Mouse (Mus musculus) megakaryocyte, adult 5-6 weeks (primary cell): ENCODE measurements around the gene Hk2. TPM values are rescaled to one million over a fixed set of nuclear protein-coding genes. Genes with fewer than 3 reads are reported as not detected.

Experiments used
- ATAC-seq: 2 replicates; pipeline ENCODE4 v1.8.0; 2016; ENCODE audit warnings: mild to moderate bottlenecking, inconsistent platforms; ENCODE audit not compliant: poor library complexity, severe bottlenecking
- total RNA-seq, 2 experiments: library from RNA; stranded (forward) in 1 of 2; stranded (reverse) in 1 of 2; fragments of 153-499, 151-499 nt in 1 of 2; fragments of 221-1000, 200-1000 nt in 1 of 2; gene quantifications; 2 replicates each; pipeline versions ENCODE4 v1.2.3 to v1.2.4; 2015 to 2017

The Hk2 gene
- total RNA-seq, 2 experiments from 2014 or later = 64.1 to 70.2 TPM

DNA sequence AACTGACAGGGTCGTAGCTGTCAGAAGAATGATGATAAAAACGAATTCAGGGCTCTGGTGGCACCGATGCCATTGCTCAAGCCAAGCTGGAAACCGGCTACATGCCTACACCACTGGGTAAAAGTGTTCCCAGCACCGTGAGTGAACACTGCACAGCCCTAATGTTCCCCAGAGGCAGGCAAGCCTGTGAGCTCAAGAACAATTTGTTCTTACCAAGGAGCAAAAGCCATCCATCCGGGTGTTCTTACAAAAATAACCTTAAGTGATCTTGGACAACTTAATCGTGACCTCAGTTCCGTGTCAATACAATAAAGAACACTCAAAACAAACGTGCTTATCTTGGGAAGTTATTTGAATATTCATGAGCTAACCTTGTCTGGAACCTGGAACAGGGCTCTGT, 3.2 kb downstream of the Hk2 start:
- ATAC-seq = no peak

DNA sequence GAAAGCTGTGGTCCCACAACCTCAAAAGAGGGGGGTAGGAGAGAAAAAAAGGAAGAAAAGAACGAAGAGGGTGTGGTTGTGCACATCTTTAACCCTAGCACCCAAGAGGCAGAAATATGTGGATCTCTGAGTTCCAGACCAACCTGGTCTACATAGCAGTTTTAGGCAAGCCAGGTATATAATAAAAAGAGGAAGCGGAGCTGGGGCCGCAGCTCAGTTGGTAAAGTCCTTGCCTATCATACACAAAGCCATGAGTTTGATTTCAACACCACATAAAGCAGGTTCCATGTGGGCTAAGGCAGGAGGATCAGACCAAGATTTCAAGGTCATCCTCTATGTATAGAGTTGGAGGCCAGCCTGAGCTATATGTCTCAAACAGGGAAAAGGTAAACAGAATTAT, 4.0 kb downstream of the Hk2 start:
- 0 out of 2 replicates have a peak, but pooled peaks have one; percentile 4 for ATAC-seq

DNA sequence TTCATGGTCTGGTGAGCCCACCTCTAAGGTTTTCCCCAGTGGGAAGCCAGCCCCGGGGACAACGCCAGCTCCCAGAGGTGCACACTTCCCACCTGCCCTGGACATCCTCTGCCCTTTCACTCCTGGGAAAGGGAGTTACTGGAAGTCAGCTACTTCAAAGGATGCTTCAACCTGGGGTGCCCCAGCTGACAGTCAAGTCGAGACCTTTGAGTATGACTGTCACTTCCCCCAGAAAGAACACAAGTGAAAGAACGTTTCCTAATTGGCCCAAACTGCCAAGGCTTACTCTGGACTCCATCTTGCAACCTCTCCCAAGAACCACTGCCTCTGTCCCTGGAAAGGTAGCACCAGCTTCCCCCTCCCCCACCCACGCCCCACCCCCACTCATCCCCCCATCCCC, 4.5 kb downstream of the Hk2 start:
- no peak for ATAC-seq

DNA sequence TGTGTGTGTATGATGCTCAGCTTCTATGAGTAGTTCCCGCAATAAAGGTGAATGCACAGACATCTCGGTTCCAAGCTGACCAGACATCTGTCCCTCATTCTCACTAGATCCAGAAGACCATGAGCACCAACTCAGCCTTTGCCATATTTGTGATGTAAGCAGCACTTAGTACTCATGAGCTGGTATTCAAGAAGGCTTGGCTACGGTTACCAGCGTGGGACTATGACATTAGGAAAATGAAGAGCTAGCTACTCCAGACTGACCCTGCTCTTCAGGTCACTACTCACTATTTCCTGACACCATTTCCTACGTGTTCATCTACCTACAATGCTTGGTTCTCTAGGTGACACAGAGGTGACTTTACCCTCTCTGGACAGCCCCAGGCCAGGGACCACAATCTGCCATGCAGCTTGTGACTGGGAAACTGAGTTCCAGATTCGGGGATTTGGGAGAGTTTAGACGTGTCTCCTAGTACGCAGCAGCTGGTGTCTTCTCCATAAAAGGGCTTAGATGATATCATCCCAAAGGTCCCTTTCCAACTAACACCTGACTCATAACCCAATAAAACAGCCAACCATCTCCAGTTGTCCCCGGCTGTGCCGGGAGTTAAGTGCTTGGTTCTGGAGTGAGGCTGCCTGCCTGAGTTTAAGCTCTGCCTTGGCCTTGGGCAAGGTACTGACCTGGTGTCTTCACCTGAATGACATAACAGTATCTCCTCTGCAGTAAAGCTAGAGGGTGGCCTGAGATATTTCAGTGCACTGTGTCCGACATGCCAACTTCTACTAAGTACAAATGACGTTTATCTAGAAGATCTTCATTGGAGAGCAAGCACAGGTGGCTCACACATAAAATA, 6.3 kb downstream of the Hk2 start:
- ATAC-seq = no peak

DNA sequence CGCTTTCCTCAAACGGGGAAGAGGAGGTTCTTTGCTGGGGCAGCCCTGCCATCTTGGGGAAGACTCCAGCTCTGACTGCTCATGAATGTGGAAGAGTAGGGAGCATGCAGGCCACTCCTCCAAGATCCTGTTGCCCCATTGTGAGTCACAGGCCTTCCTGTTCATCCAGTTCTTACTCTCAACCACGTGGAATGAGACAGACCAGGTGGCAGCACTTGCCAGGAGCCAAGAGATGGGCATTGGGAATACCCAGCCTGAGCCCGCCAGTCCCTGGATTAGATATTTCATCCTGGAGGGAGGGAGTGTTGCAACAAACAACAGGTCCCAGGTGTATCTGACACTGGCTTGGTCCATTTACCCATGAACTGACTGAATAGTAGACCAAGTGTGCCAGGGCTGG, 7.6 kb downstream of the Hk2 start:
- ATAC-seq = no peak

DNA sequence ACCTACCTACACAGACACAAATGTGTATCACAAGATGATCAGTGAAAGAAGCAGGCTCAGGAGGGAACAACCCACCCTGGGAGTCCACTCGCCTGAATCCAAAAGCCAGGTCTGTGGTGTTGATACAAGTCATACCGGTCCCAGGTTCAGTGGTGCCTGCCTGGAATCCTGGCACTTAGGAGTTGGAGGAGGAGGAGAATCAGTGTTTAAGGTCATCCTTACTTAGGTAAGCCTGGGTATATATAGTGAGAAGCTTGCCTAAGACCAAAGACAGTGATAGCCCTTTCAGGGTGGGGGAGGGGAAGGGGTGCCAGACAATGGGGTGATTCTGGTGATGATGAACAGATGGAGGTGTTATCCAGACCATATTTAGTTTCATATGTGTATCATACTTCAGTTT, 9.0 kb downstream of the Hk2 start:
- ATAC-seq = no peak

DNA sequence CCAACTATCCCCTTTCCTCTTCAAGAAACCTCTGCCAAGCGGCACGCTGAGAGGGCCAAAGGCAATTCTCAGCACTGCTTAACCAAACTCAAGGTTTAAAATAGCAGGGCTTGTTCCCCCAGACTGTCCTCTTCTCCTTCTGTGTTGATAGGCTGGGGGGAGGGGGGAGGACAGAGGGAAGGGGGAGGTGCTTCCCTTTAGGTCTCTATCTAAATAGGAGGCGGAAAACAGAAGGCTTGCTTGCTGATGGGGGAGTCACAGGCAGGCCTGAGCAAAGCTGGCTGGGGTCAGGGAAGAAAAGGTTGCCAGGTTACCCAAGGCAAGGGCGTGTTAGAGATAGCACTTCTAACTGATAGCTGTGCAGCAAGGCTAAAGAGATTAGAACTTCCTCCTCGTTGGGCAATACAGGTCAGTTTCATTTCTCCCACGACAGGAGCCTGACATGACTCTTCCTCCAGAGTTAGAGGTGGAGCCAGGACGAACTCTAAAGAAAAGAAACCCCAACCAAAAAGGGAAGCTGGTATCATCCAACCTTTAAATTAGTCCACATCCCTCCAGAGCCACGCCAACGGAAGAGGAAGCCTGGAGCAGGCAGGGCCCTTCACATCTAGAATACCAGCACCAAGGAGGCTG, 10.3 kb downstream of the Hk2 start:
- peak; percentile 87 for ATAC-seq

DNA sequence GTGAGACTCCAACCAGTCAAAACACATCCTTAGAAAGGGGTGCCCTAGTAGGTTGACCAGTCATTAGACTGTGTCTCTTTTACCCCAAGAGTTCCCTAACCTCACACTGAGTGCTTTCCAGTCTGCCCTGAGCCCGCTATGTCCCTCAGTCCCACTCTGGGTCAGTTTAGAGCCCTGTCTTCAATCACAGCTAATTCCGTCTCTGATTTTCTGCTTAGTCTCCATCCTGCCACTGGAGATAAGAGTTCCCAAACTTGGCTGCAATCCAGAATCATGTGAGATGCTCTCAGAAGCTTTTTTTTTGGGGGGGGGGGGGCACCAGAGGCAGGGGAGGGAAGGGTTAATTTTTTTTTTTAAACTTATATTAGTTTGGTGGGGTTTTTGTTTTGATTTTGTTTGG, 11.5 kb downstream of the Hk2 start:
- ATAC-seq = no peak

DNA sequence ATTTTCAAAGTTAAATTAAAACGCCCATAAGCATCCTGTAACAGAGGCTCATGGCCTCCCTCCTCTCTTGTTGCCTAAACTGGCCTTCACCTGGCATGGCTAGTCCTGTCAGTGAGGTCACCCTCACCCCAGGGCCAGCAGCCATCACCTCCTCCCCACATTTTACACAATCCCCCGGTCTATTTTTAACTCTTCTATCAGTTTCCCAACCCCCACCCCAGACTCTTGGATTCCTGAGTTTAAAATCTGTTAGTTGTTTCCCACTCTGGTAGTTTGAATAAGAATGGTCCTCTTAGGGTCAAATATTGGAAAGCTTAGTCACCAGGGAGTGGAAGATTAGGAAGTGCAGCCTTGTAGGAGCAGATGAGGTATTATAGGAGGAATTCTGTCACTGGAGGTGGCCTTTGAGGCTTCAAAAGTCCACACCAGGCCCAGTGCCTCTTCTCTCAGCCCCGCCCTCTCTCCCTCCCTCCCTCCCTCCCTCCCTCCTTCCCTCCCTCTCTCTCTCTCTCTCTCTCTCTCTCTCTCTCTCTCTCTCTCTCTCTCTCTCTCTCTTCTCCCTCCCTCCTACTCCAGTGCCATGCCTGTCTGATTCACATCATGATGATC, 13.4 kb downstream of the Hk2 start:
- no peak for ATAC-seq

DNA sequence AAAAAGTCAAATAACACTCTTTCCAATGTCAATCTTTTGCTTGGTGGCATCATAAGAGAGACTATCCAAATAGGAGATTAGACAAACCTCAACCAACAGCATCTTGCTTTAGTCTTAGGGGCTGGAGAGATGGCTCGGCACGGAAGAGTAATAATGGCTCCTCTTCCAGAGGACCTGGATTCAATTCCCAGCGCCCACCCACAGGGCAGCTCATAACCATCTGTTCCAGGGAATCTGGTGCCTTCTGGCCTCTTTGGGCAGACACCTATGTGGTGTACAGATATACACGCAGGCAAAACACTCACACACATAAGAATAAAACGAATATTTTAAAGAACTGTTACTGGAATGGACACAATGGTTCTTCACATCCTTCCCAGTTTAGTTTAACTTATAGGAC, 15.0 kb downstream of the Hk2 start:
- ATAC-seq = no peak

DNA sequence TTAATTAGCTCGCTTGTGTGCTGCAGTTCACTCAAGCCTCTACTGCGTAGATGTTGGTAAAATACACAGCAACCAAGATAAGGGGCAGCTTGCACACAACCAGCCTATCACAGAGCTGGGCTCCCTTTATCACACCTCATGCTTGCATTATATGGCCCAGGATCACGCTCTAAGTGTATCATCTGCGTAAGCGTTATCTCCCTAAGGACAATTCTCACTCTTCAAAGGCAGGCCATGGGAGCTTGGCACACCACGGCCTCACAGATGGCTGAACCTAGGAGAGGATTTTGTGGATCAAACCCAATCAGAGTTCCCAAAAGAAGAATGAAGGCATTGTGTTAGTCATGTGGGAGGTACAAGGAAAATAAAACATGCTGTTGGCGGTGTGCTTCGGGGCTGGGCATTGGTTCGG, 17.4 kb downstream of the Hk2 start:
- no peak for ATAC-seq

DNA sequence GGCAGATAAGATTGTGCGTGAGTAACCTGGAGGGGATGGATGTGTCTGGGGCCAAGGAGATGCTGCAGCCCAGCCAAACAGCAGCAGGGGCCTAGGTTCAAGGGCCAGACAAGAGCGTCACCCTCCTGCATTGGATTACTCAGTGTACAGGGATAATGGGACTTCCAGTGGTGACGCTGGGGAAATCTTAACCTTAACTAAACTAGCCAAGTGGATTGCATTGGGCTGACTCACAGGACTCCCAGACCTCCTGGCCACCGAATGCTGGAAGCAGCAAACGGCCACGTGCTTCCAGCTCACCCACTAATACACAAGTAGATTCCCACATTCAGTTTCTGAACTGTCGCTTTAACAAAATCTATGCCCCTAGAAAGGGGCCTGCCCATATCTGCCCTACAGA, 18.0 kb downstream of the Hk2 start:
- ATAC-seq = no peak

DNA sequence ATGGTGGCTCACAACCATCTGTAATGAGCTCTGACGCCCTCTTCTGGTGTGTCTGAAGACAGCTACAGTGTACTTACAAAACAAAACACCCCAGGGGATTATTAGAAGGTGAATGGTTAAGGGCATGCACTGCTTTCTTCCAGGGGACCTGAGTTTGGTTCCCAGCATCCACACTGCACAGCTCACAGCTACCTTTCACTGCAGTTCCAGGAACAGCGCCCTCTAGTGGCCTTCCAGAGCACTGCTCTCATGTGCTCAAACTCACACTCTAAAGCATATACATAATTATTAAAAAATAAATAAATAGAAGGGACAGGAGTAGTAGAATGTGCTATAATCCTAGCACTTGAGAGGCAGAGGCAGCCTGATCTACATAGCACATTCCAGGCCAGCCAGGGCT, 18.9 kb downstream of the Hk2 start:
- no peak for ATAC-seq

DNA sequence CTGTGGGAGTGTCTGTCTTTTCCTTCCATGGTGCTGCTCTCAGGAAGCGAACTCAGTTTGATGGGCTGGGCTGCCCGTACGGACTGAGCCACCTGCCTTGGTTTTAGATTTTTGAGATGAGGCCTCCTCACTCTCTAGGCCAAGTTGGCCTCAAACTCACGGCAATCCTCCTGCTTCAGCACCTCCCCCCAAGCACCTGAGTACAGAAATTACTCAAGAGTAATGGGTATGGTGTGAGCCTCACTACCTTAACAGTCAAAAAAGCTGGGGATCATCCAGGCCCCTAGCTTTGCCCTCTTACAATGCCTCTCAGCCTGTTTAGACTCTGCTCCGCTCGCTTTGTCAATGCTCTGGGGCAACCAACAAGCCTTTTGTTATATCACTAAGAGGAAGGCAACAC, 19.5 kb downstream of the Hk2 start:
- ATAC-seq = no peak

DNA sequence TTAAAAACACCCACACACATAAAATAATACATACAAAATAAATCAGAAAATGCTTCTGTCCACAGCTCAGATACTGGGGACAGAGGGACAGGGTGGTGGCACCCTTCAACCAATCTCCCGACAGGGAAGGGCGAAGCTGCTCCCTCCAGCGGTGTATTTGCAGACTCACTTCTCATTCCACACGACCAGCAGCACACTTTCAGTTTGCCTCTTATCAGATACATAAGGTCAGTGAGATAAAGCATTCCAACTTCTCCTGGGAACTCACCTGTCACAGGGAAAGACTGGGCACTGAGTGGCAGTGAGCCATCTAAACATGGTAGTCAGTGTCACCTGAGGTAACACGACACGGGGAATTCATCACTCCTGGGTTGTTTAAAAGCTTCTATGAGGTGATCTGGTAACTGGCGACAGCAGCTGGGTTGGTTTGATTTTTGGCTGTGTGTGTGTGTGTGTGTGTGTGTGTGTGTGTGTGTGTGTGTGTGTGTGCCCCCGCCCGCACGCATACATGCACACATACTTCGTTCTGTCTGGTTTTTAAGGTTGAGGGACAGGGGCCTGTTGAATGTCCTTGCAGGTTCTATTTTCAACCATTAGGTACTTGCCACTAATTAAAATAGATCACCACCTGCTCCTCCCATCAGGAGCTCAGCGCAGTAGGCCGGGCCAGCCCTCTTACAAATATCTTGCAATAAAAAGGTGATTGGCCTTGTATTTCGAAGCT, 20.5 kb downstream of the Hk2 start:
- ATAC-seq = peak; percentile 74

DNA sequence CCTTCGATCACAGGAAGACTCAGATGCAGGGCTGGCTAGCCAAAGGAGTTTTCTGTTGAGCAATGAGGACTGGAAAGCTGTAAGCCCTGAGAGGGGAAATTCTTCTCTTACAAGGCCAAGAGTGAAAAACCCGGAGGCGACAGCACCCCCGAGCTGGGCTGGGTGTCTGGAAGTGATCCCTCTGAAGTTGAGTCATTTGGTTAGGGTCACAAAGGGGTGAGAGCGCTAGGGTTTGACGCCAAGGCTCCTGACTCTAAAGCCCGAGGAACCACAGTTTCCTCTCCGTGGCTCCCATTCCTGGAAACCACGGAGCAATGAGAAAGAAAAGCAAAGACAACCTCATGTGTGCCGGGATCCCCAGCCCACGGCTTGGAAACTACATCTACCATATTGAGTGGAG, 21.2 kb downstream of the Hk2 start:
- ATAC-seq = 0 out of 2 replicates have a peak, but pooled peaks have one; percentile 10

DNA sequence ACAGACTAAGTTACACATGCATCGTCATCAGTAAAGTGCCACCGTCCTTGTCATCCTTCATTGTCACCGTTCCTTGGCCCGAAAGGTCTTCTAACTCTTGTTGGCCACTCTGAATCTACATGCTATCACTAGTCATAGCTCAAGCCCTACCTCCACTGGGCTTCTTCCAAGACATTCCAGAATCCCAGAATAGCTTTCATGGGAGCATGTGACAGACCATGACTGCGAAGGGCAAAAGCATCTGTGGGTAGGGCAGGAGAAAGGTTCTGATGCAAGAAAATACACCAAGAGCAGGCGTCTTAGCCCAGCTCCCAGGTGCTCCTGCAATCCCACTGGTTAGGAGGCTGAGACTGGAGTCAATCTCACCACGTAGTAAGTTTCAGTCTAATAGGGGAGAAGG, 22.5 kb downstream of the Hk2 start:
- no peak for ATAC-seq

DNA sequence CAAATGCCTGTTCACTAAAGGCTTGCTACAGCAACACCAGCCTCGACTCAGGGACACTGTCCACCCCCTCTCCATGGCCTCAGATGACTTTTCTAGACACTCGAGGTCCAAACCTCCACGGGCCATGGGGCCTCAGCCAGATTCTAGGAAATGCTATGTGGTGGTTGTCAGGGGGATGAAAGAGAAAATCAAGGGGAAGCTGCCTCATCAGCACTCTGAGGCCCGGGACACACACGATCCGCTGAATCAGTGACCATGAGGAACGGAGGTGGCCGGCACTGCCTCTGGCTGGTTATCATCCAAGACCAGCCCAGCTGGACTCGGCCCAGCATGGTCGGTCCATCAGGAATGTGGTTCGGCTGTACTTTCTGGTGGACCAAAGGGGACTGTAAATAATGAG, 23.2 kb downstream of the Hk2 start:
- no peak for ATAC-seq

DNA sequence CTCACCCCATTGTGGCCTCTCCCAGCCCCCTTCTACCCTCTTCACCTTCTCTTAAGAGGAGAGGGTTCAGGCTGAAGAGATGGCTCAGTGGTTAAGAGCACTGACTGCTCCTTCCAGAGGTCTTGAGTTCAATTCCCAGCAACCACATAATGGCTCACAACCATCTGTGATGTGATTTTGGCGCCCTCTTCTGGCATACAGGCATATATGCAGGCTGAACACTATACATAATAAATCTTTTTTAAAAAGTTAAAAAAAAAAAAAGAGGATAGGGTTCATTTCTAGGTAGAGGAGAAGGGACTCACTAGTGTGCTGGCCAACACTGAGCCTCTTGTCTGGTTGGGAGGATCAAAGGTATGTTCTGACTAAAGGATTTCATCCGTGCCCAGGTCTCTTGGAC, 24.2 kb downstream of the Hk2 start:
- ATAC-seq = no peak

DNA sequence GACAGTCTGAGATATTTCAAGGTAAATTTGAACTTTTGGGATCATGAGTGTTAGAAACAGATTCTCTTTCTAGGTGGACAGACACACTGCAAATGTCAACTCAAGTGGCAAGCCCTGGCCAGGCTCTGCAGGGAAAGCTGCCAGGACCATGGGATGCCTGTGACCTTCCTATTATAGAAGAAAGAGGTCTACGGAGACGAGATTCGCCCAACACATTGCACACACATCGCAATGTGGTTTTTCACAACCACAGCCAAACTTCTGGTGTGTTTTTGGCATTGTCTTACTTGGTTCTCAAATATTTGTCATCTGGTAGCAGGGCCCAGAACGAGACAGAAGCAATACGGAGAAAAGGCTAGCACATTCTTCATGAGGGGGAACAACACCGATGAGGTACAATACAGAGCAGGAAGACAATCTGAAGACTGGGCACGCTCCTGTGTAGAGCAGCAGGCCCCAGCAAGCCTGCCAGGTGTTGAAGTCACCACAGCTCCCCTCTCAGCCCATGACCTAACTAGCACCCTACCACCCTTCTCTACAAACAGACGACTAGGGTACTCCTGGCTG, 26.1 kb downstream of the Hk2 start:
- ATAC-seq = no peak

DNA sequence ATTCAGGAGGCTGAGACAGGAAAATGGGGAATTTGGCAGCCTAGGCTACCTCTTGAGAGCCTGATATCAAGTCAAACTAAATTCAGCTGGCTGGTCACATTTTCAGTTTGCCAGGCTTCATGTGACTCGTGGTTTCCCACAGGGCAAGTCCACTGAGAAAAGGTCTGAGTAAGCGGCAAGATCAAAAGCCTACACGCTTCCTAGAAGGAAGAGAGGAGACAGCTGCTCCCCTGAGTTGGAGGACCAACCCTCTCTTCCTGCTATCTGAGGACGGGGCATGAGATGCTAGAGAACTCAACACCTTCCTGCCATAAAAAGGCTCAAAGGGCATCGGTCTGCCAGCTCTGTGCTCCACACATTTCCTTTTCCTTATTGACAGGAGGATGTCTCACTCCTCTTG, 27.2 kb downstream of the Hk2 start:
- no peak for ATAC-seq
